Mouse (Mus musculus): ENCODE measurements around the gene Exoc7. TPM values are rescaled to one million over a fixed set of nuclear protein-coding genes. Genes with fewer than 3 reads are reported as not detected.

The Exoc7 gene
- polyA plus RNA-seq, 1 experiment from 2014 or later, result 54.6 TPM

DNA sequence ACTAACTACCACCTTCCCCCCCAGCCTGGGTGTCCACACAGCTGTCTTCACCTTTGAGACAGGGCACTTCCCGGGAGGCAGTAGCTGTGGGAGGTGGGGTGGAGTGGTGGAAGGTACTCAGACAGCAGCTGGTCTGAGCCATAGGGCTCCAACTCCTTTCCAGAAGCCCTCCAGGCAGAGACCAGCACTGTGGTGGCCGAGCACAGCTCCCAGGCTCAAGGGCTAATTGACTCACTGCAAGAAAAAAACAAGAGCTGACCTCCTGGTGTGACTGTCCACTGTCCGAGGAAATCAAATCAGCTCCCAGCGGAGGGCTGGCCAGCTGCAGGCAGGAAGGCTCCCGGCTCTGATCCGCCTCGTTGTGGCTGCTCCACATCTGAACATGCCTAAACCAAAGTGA is 67.2 kb downstream of the Exoc7 start:
- 0 out of 2 replicates have a peak overlapping the region, but pooled peaks have one; percentile 11 for H3K27ac ChIP-seq (ENCODE audit: low read length)
- 0 out of 2 replicates have a peak, but pooled peaks cover 4% of the 10 kb centered on the region for H3K36me3 ChIP-seq (ENCODE audit: control insufficient read depth, insufficient read depth, low read length)
- H3K9ac ChIP-seq (ENCODE audit: low read depth, low read length), result no peak overlapping the region
- H3K4me2 ChIP-seq (ENCODE audit: low read depth, low read length), result no peak overlapping the region
- H3K4me3 ChIP-seq (ENCODE audit: low read length), result no peak overlapping the region
- ATAC-seq, result no peak
- peaks cover 24% of the 10 kb centered on the region for H3K4me1 ChIP-seq (ENCODE audit: control insufficient read depth, insufficient read depth, low read length)
- WGBS, result 41% methylated on average over 7 of the region's 7 CpGs
- no peaks in the 10 kb centered on the region for H3K27me3 ChIP-seq (replicated peaks; ENCODE audit: control insufficient read depth, insufficient read depth, low read length)
- no peaks in the 10 kb centered on the region for H3K9me3 ChIP-seq (ENCODE audit: control insufficient read depth, low read length)

Other genes with a start within 250 kb of the Exoc7 start
- gene Unc13d, start 229.3 kb downstream of the Exoc7 start, polyA plus RNA-seq (2015; fragmentation: Nextera tagmentation; extraction: Ambion mirVana), result 6.4 and 7.5 TPM in 2 replicates
- gene Wbp2, start 220.2 kb downstream of the Exoc7 start, polyA plus RNA-seq (2015; fragmentation: Nextera tagmentation; extraction: Ambion mirVana), result 135 and 160 TPM in 2 replicates
- gene Trim47, start 180.0 kb downstream of the Exoc7 start, polyA plus RNA-seq (2015; fragmentation: Nextera tagmentation; extraction: Ambion mirVana), result 13.9 and 14.7 TPM in 2 replicates
- gene Trim65, start 176.1 kb downstream of the Exoc7 start, polyA plus RNA-seq (2015; fragmentation: Nextera tagmentation; extraction: Ambion mirVana), result 7.7 and 9.3 TPM in 2 replicates
- gene Mrpl38, start 168.4 kb downstream of the Exoc7 start, polyA plus RNA-seq (2015; fragmentation: Nextera tagmentation; extraction: Ambion mirVana), result 104 and 110 TPM in 2 replicates
- 15.4 and 16.9 TPM in 2 replicates for gene Fbf1, start 139.1 kb downstream of the Exoc7 start, polyA plus RNA-seq (2015; fragmentation: Nextera tagmentation; extraction: Ambion mirVana)
- gene Ten1, start 108.4 kb downstream of the Exoc7 start, polyA plus RNA-seq (2015; fragmentation: Nextera tagmentation; extraction: Ambion mirVana), result 106 and 115 TPM in 2 replicates
- 85.5 and 104 TPM in 2 replicates for gene Acox1, start 108.2 kb downstream of the Exoc7 start, polyA plus RNA-seq (2015; fragmentation: Nextera tagmentation; extraction: Ambion mirVana)
- gene Evpl, start 69.2 kb downstream of the Exoc7 start, polyA plus RNA-seq (2015; fragmentation: Nextera tagmentation; extraction: Ambion mirVana), result 1.9 and 2.5 TPM in 2 replicates
- 90.9 and 94.8 TPM in 2 replicates for gene Srp68, start 33.0 kb downstream of the Exoc7 start, polyA plus RNA-seq (2015; fragmentation: Nextera tagmentation; extraction: Ambion mirVana)
- gene Galr2, start 26.3 kb downstream of the Exoc7 start, polyA plus RNA-seq (2015; fragmentation: Nextera tagmentation; extraction: Ambion mirVana), result 0.16 and 0.31 TPM in 2 replicates
- gene Foxj1, start 28.2 kb upstream of the Exoc7 start, polyA plus RNA-seq (2015; fragmentation: Nextera tagmentation; extraction: Ambion mirVana), result 0.27 and 0.36 TPM in 2 replicates
- 4.4 and 5.2 TPM in 2 replicates for gene Rnf157, start 105.8 kb upstream of the Exoc7 start, polyA plus RNA-seq (2015; fragmentation: Nextera tagmentation; extraction: Ambion mirVana)
- gene Ubald2, start 126.9 kb upstream of the Exoc7 start, polyA plus RNA-seq (2015; fragmentation: Nextera tagmentation; extraction: Ambion mirVana), result 47.2 and 55.0 TPM in 2 replicates
- 0.39 TPM in 2 replicates for gene Qrich2, start 159.0 kb upstream of the Exoc7 start, polyA plus RNA-seq (2015; fragmentation: Nextera tagmentation; extraction: Ambion mirVana)
- gene Prpsap1, start 187.0 kb upstream of the Exoc7 start, polyA plus RNA-seq (2015; fragmentation: Nextera tagmentation; extraction: Ambion mirVana), result 260 and 274 TPM in 2 replicates
- gene Sphk1, start 223.7 kb upstream of the Exoc7 start, polyA plus RNA-seq (2015; fragmentation: Nextera tagmentation; extraction: Ambion mirVana), result 3.9 and 5.2 TPM in 2 replicates

Data from intestine, embryonic 16.5 days (tissue).